Mouse (Mus musculus) neural tube, embryonic 15.5 days (tissue): ENCODE data around the gene Rp9. TPM values are rescaled to one million over a fixed set of nuclear protein-coding genes. Genes with fewer than 3 reads are reported as not detected.

Experiments used
- ATAC-seq: fragments of 200-750 bp; cut with Nextera tagmentation; 2 replicates; pipeline ENCODE4 v1.8.0; 2017; ENCODE audit warnings: mild to moderate bottlenecking, moderate TSS enrichment, moderate library complexity; ENCODE audit not compliant: low FRiP score
- H3K27ac ChIP-seq: fragments of 300-500 bp; sonication (generic); replicated peaks from 2 replicates; pipeline ENCODE4 v1.5.1; 2015; ENCODE audit warnings: mild to moderate bottlenecking, inconsistent platforms
- H3K27me3 ChIP-seq: fragments of 300-500 bp; sonication (generic); replicated peaks from 2 replicates; pipeline ENCODE4 v1.6.1; 2015; ENCODE audit warnings: inconsistent platforms
- H3K36me3 ChIP-seq: fragments of 300-500 bp; sonication (generic); 2 replicates; pipeline ENCODE4 v1.6.1; 2015; ENCODE audit warnings: inconsistent platforms
- H3K4me1 ChIP-seq: fragments of 300-500 bp; sonication (generic); 2 replicates; pipeline ENCODE4 v1.6.1; 2015; ENCODE audit warnings: inconsistent platforms
- H3K4me2 ChIP-seq: fragments of 300-500 bp; sonication (generic); 2 replicates; pipeline ENCODE4 v1.6.1; 2015; ENCODE audit warnings: inconsistent platforms, mild to moderate bottlenecking, moderate library complexity
- H3K4me3 ChIP-seq: fragments of 300-500 bp; sonication (generic); replicated peaks from 2 replicates; pipeline ENCODE4 v1.5.1; 2015; ENCODE audit warnings: mild to moderate bottlenecking, inconsistent platforms
- H3K9ac ChIP-seq: fragments of 300-500 bp; sonication (generic); replicated peaks from 2 replicates; pipeline ENCODE4 v1.6.1; 2015; ENCODE audit warnings: mild to moderate bottlenecking, inconsistent platforms
- H3K9me3 ChIP-seq: fragments of 300-500 bp; sonication (generic); replicated peaks from 2 replicates; pipeline ENCODE4 v1.6.1; 2016; ENCODE audit warnings: inconsistent platforms
- WGBS: fragments of 180-500 bp; shearing (Covaris S2); methylation state at CpG from one replicate; pipeline ENCODE4 v1.1.7; 2015; ENCODE audit warnings: mixed read lengths; 5-methylcytosine and 5-hydroxymethylcytosine counted together
- polyA plus RNA-seq: library from polyadenylated mRNA; unstranded; fragments of >200 nt; fragmentation: Nextera tagmentation; extraction: Ambion mirVana; gene quantifications from 2 replicates; pipeline ENCODE4 v1.2.1, GENCODE M21; 2015

The Rp9 gene
- polyA plus RNA-seq, 1 experiment from 2014 or later, result 72.1 TPM

GRCm38 (mm10) chr9:22433221-22433620 lies 36.3 kb downstream of the Rp9 start:
- H3K27ac ChIP-seq, result no peak overlapping the region
- H3K9ac ChIP-seq, result no peak overlapping the region
- H3K27me3 ChIP-seq, result no peaks in the 10 kb centered on the region
- WGBS, result 75% methylated on average over 2 of the region's 2 CpGs
- no peak overlapping the region for H3K4me2 ChIP-seq
- 0 out of 2 replicates have a peak, but pooled peaks cover 4% of the 10 kb centered on the region for H3K4me1 ChIP-seq
- H3K4me3 ChIP-seq, result no peak overlapping the region
- ATAC-seq, result no peak
- no peaks in the 10 kb centered on the region for H3K9me3 ChIP-seq
- peaks cover 21% of the 10 kb centered on the region for H3K36me3 ChIP-seq

DNA sequence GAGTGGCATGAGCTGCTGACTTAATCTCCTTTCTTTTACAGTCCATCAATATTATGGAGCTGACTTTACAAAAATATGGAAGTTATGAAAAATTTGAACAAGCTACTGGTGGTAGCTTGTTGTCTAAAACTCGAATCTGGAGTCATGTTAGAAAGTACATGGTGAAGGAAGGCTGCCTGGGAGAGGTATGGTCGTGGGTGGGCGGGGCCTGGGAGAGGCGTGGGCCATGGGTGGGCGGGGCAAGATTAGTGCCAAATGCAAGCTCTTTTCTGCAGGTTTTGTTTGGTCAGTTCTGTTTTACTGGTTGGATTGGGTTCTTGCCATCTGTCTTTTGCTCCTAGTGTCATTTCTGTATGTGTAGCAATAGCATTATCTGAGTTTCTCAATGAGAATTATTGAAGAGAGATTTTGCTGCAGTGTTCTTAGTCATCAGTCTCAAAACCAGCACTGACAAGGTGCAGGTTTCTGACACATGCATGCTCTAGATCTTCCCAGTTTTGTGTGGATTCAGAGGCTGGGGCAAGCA lies 39.2 kb downstream of the Rp9 start:
- Histone ChIP-seq H3K36me3 (peaks cover 16% of the 10 kb centered on the region), H3K9me3 (no peaks in the 10 kb centered on the region), H3K4me3 (no peak overlapping the region), H3K4me2 (no peak overlapping the region), H3K9ac (no peak overlapping the region), H3K27ac (no peak overlapping the region), H3K27me3 (no peaks in the 10 kb centered on the region), H3K4me1 (0 out of 2 replicates have a peak, but pooled peaks cover 4% of the 10 kb centered on the region)
- no peak for ATAC-seq
- 50% methylated on average over 5 of the region's 5 CpGs for WGBS

GRCm38 (mm10) chr9:22429533-22430241 lies 39.9 kb downstream of the Rp9 start:
- H3K4me1 ChIP-seq, result 0 out of 2 replicates have a peak, but pooled peaks cover 4% of the 10 kb centered on the region
- H3K36me3 ChIP-seq, result peaks cover 11% of the 10 kb centered on the region; the same call in 1 of the 2 replicates
- H3K27ac ChIP-seq, result no peak overlapping the region
- no peak for ATAC-seq
- no peaks in the 10 kb centered on the region for H3K9me3 ChIP-seq
- no peak overlapping the region for H3K4me2 ChIP-seq
- no peak overlapping the region for H3K4me3 ChIP-seq
- no peak overlapping the region for H3K9ac ChIP-seq
- no peaks in the 10 kb centered on the region for H3K27me3 ChIP-seq
- 75% methylated on average over 15 of the region's 15 CpGs for WGBS

- Histone ChIP-seq H3K4me3 (no peak overlapping the region), H3K9ac (no peak overlapping the region), H3K36me3 (peaks cover 10% of the 10 kb centered on the region; the same call in 1 of the 2 replicates), H3K4me2 (no peak overlapping the region), H3K27me3 (no peaks in the 10 kb centered on the region), H3K9me3 (no peaks in the 10 kb centered on the region), H3K4me1 (0 out of 2 replicates have a peak, but pooled peaks cover 4% of the 10 kb centered on the region), H3K27ac (no peak overlapping the region)
- WGBS, result 80% methylated on average over 14 of the region's 14 CpGs
- no peak for ATAC-seq
Observed at GRCm38 (mm10) chr9:22428666-22429410, 40.7 kb downstream of the Rp9 start.

GRCm38 (mm10) chr9:22428028-22428665 lies 41.4 kb downstream of the Rp9 start:
- H3K4me3 ChIP-seq, result no peak overlapping the region
- no peaks in the 10 kb centered on the region for H3K27me3 ChIP-seq
- peaks cover 10% of the 10 kb centered on the region; the same call in 1 of the 2 replicates for H3K36me3 ChIP-seq
- no peaks in the 10 kb centered on the region for H3K9me3 ChIP-seq
- no peak for ATAC-seq
- H3K4me2 ChIP-seq, result no peak overlapping the region
- H3K27ac ChIP-seq, result no peak overlapping the region
- 0 out of 2 replicates have a peak, but pooled peaks cover 4% of the 10 kb centered on the region for H3K4me1 ChIP-seq
- H3K9ac ChIP-seq, result no peak overlapping the region
- WGBS, result 33% methylated on average over 4 of the region's 4 CpGs

DNA sequence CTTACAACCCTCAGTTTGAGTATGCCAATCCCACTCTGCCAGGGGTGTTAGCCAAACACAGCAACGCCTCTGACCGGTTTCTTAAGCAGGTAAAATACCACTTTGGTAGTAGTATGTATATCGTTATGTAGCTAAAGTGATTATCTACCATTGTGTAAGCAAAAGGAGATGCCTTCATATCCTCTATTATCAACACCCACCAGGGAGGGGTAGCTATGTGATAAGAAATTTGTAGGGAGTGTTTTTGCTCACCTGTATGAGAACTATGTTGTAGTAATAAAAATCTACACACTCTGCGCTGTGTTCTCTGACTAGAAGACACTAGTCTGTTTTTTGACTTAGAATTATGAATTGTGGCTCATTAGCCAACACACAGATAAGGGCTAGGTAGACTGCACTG lies 44.8 kb downstream of the Rp9 start:
- no peak overlapping the region for H3K9ac ChIP-seq
- H3K36me3 ChIP-seq, result peaks cover 6% of the 10 kb centered on the region; the same call in 1 of the 2 replicates
- 94% methylated on average over 4 of the region's 4 CpGs for WGBS
- no peak overlapping the region for H3K4me2 ChIP-seq
- H3K9me3 ChIP-seq, result no peaks in the 10 kb centered on the region
- H3K27me3 ChIP-seq, result no peaks in the 10 kb centered on the region
- no peak for ATAC-seq
- 0 out of 2 replicates have a peak, but pooled peaks cover 2% of the 10 kb centered on the region for H3K4me1 ChIP-seq
- H3K4me3 ChIP-seq, result no peak overlapping the region
- H3K27ac ChIP-seq, result no peak overlapping the region

- 79% methylated on average over 10 of the region's 10 CpGs for WGBS
- ATAC-seq, result no peak
- H3K27me3 ChIP-seq, result no peaks in the 10 kb centered on the region
- H3K4me1 ChIP-seq, result 0 out of 2 replicates have a peak, but pooled peaks cover 2% of the 10 kb centered on the region
- no peak overlapping the region for H3K4me2 ChIP-seq
- H3K4me3 ChIP-seq, result no peak overlapping the region
- H3K9me3 ChIP-seq, result no peaks in the 10 kb centered on the region
- H3K36me3 ChIP-seq, result peaks cover 6% of the 10 kb centered on the region; the same call in 1 of the 2 replicates
- H3K27ac ChIP-seq, result no peak overlapping the region
- no peak overlapping the region for H3K9ac ChIP-seq
Observed at GRCm38 (mm10) chr9:22424196-22424595, 45.3 kb downstream of the Rp9 start.

GRCm38 (mm10) chr9:22423507-22423906 lies 46.0 kb downstream of the Rp9 start:
- H3K4me3 ChIP-seq, result no peak overlapping the region
- H3K27me3 ChIP-seq, result no peaks in the 10 kb centered on the region
- no peak for ATAC-seq
- no peak overlapping the region for H3K27ac ChIP-seq
- no peaks in the 10 kb centered on the region for H3K9me3 ChIP-seq
- no peak overlapping the region for H3K9ac ChIP-seq
- peaks cover 6% of the 10 kb centered on the region; the same call in 1 of the 2 replicates for H3K36me3 ChIP-seq
- H3K4me1 ChIP-seq, result no peaks in the 10 kb centered on the region
- H3K4me2 ChIP-seq, result no peak overlapping the region
- WGBS, result 77% methylated on average over 1 of the region's 1 CpGs

DNA sequence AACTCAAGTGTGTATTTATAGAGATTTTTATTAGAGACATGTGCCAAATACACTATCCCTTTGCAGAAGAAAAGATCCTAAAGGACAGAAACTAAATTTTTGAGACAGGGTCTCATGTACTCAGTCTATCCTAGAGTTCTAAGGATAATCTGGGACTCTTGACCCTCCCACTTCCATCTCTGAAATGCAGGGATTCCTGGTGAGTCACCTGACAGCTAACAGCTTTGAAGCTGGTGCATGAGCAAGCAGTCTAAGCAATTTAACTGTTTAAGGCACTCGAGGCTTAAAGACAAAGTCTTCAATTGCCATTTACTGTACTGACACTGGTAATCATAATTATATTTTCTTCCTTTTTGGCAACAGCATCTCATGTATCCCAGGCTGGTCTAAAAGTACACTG lies 47.0 kb downstream of the Rp9 start:
- peaks cover 6% of the 10 kb centered on the region; the same call in 1 of the 2 replicates for H3K36me3 ChIP-seq
- no peak for ATAC-seq
- H3K27me3 ChIP-seq, result no peaks in the 10 kb centered on the region
- H3K4me1 ChIP-seq, result no peaks in the 10 kb centered on the region
- no peak overlapping the region for H3K4me2 ChIP-seq
- no peak overlapping the region for H3K4me3 ChIP-seq
- H3K9ac ChIP-seq, result no peak overlapping the region
- H3K27ac ChIP-seq, result no peak overlapping the region
- H3K9me3 ChIP-seq, result no peaks in the 10 kb centered on the region
- 61% methylated on average over 1 of the region's 1 CpGs for WGBS

GRCm38 (mm10) chr9:22420491-22420890 lies 49.1 kb downstream of the Rp9 start:
- ATAC-seq, result no peak
- WGBS, result 25% methylated on average over 7 of the region's 7 CpGs
- no peak overlapping the region for H3K4me2 ChIP-seq
- H3K9me3 ChIP-seq, result no peaks in the 10 kb centered on the region
- no peak overlapping the region for H3K27ac ChIP-seq
- no peak overlapping the region for H3K9ac ChIP-seq
- peaks cover 6% of the 10 kb centered on the region; the same call in 1 of the 2 replicates for H3K36me3 ChIP-seq
- H3K4me1 ChIP-seq, result no peaks in the 10 kb centered on the region
- no peak overlapping the region for H3K4me3 ChIP-seq
- H3K27me3 ChIP-seq, result no peaks in the 10 kb centered on the region

- Histone ChIP-seq H3K27ac (no peak overlapping the region), H3K4me2 (no peak overlapping the region), H3K4me1 (no peaks in the 10 kb centered on the region), H3K4me3 (no peak overlapping the region), H3K9me3 (no peaks in the 10 kb centered on the region), H3K36me3 (peaks cover 6% of the 10 kb centered on the region; the same call in 1 of the 2 replicates), H3K9ac (no peak overlapping the region), H3K27me3 (no peaks in the 10 kb centered on the region)
- no peak for ATAC-seq
- WGBS, result 85% methylated on average over 3 of the region's 3 CpGs
Observed at GRCm38 (mm10) chr9:22419877-22420276, 49.7 kb downstream of the Rp9 start.
